Mouse (Mus musculus): ENCODE data around the gene Cacna1d. TPM values are rescaled to one million over a fixed set of nuclear protein-coding genes. Genes with fewer than 3 reads are reported as not detected.

Gene Cacna1d
- total RNA-seq, 1 experiment from 2014 or later, result 18.6 TPM

DNA sequence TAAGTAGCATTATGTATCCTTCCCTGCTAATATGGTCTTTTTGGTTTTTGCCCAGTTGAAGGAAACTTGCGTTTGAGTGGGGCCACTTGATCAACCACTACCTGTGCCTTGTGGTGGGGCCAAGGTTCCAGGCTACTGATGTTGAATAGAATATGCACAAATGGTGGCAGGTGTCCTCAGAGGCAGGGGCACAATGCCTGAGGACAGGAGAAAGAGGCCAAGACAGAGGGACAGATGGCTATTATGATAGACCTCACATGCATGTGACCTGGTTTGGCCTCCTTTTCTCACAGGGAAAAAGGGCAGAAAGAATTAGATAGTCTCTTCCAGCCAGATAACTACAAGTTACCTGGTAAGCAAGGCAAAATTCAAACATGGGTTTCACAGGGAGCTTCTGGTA is 286.7 kb downstream of the Cacna1d start:
- DNase-seq, result no peak

DNA sequence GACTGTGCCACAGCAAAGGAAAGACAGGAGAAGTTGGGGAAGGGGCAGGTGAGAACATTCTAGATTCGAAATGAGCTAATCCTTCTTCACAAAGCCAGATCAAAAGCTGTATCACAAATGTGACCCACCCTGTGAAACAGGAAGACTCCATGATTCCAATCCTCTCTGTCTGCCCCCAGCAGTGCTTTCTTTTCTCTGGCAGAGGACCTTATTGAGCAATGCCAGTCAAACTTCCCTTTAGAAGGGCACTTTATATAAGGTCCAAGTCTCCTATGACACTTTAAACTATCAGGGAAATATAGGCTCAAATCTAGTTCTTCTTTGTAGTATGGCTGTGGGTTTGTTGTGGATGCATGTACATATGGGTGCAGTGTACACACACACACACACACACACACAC is 290.9 kb downstream of the Cacna1d start:
- no peak for DNase-seq

DNA sequence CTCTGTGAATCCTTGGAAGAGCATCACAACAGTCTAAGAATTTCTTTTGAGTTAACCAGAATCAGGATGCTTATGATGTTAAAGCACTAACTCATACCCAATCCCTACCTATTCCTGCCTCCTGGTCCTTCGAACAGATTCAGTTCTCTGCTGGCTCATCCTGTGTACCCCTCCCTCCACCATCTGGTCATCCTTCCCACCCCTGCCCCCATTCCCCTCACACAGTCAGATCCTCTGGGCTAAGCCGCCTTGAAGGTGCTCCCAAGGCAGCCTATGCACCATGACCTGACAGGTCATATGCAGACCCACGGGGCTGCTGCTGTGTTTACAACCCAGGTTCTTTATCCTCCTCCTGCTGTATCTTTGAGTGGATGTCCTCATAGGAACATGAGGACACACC is 292.4 kb downstream of the Cacna1d start:
- no peak for DNase-seq

DNA sequence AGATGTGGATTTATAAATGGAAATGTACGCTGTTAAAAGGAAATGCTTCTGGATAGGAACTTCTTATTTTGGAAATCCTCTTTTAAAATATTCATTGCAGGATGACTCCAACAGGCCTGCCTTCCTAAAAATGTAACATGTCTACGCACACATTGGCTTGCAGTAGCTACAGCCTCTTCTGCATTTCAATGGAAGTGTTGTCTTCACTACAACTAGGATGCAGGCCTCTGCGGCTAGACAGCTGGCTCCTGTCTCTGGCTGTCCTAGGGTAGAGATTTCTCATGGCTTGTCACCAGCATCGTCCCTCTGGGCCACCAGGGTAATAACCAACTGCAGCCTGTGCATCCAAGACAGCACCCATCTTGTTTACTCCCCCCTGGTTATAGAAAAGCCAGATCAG is 293.1 kb downstream of the Cacna1d start:
- DNase-seq, result no peak

DNA sequence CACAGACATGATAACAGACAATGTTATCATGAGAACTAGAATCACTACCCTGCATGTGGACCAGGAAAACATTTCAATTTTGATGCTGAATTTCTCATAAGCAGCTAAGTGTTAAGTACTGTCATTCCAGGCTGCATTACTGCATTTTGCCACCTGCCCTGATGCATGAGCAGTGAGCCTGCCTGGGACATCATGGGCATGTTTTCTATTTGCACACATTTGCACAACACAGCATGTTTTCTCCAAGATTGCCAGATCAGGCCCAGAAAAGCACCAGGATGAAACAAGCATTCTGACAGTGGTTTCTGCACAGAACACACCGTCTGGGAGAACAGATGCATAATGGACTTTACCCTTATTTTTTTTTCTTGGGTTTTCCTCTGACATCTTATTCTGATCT is 294.3 kb downstream of the Cacna1d start:
- no peak for DNase-seq

DNA sequence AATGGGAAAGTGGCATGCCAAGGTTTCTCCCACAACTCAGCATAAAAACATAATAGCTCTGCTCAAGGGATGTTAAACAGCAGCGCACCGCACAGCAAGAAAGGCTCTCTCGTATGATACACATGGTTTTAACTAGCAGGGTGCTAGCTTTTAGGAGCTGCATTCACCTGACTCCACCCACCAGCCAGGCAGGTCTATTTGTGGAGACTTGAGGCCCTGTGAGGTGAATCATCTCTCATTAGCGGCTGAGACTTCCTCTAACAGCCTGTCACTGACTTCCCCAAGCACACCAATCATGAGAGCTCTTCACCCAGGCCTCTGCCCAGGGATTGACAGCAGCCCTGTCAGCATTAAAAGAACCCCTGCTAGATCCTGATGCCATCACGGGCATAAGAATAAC is 295.0 kb downstream of the Cacna1d start:
- peak; percentile 43 for DNase-seq

DNA sequence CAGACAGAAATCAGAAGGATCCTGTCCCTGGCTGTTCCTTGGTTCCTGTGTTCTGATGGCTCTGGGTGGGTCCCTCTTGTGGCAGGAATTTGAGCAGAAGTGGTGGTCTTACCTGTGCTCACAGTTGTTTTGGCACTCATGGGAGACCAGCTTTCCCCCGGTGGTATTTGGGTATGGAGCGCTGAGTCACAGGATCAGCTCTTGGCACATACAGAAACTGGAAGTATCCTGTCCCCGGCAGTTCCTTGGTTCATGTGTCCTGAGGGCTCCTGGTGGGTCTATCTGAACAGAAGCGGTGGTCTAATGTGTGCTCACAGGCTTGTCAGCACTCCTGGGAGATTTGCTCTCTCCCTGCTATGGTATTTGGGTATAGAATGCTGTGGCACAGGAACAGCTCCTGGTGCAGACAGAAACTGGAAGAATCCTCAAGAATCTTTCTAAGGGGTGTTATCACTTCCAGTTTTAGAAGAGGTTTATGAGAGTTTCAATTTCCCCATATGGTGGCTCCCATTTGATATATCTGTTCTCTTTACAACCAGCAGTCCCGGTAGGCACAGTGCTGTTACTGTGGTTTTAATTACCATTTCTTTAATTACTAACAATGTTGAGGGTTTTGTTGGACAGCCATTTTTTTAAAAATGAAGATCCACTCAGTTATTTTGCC is 300.8 kb downstream of the Cacna1d start:
- DNase-seq, result no peak

DNA sequence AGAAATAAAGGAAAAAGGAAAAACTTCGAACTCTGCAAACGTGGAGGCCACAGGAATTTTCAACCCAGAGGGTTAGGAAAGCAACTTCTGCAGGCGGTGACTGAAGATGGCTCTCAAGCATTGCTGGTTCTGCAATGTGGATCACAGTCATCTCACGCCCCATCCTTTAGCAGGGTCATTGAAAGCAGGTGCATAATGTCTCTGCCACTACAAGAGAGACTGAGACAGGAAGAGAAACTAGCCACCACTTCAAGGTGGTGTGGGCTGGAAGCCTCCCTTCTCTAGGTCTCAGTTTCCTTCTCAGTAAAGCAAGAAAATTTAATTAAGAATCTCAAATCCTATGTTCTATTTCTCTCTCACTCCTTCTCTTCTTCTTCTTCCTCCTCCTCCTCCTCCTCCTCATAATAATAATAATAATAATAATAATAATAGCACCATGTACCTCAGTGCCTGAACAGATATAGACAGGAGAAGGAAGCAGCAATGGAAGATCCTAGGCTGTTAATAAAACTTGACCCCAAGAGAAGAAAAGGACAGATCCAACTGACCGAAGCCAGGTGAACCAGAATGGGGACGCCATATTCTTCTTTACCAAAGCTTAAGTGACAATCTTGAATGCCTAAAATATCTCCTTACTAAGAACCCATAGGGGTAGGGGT is 305.5 kb downstream of the Cacna1d start:
- DNase-seq, result no peak

DNA sequence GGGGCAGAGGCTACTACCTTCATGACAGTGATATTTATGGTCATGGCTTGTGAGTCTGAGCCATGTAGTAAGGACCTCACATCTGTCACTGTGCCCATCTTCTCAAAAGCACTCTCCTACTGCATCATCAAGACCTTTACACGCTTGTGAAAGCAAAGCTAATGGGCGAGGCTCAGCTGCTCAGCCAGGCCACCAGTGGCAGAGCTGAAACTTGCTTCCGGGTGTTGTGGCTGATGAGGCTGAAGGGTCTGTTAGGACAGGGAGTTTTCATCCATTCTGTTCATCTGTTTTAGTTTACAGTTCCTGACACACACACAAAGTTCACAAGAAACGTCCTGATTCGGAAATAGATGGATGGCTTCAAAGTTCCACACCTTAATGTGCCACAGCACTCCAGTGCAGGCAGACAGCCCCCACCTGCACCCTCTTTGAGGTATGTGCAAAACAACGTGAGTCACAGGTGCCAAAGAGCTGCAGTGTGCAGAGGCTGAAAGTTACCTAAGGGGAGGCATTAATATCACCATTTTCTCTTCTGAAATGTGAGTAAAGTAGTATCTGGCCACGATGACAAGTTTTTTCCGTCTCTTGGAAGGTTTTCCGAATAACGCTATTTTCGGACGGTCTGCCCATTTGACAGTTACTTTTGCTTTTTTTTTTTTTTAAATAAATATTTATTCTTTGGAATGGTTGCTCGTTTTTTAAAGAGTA is 306.7 kb downstream of the Cacna1d start:
- DNase-seq, result no peak

DNA sequence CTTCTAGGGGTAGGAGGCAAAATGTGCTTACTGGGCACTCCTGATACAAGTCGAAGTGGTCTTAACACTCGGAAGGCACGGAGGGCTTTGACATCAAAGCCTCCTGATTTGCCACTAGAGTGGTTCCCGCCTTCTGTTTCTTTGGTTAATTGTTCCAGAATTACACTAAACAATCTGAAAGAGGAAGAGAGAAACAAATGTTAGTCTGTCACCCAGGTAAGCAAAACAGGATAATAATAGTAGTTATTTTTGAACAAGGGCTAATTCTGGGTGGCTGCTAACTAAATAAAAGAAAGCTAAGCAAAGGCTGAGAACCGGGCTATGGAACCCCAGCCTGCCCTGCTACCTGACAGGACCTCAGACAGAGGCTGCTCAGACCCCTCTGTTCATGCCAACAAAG is 307.2 kb downstream of the Cacna1d start:
- DNase-seq, result no peak

DNA sequence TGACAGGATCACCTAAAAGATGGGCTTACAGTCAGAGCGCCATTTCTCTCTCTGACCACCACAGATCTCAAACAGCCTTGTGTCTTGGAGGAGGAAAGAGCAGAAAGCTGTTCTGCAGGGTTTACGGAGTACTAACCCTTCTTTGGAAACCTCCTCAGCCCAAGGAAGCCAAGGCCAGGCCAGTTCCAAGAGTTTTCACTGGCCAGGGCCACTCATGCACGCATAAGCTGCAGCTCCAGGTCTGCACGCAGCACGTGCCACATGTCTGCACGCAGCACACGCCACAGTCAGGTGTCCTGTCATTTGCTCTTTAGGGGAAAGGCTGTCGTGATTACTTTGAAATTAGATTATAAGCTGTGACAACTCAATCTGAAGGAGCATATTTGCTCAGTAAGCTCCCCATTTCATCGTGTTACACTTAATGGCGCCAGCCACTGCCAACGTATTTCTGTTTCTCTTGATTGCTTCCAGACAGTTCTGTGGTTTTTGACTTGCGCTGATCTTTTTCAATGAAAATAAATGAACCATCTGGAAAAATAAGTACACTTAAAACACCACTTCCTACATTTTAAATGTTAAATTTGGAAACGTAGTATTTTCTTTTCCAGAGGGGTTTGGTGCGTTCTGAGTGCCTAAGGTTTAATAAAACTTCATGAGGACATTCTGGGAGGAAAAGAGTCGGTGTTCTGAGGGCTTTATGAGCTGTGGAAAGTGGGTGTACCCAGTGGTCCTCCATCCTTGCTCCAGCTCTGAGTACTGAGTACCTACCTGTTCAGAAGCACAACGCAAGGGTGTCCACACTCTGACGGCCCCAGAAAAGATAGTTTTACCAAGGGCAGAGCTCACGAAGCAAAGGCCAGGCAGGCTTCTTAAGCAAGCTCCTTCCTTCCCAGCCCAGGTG is 308.4 kb downstream of the Cacna1d start:
- DNase-seq, result no peak

DNA sequence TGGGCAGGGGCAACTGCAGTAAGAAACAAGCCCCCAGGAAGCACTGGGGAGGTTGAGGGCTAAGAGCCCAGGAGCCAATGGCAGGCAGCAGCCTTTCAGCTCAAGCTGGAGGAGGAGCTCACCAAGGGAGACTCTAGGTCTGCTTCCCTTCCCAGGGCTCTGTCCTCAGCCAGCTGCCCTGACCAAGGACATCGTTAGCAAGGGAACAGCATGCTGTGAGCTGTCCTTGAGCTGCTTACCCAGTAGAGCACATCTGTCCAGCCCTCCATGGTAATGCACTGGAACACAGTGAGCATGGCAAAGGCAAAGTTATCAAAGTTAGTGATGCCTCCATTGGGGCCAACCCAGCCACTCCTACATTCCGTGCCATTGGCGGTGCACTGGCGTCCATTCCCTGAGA is 312.9 kb downstream of the Cacna1d start:
- DNase-seq, result peak; percentile 68

DNA sequence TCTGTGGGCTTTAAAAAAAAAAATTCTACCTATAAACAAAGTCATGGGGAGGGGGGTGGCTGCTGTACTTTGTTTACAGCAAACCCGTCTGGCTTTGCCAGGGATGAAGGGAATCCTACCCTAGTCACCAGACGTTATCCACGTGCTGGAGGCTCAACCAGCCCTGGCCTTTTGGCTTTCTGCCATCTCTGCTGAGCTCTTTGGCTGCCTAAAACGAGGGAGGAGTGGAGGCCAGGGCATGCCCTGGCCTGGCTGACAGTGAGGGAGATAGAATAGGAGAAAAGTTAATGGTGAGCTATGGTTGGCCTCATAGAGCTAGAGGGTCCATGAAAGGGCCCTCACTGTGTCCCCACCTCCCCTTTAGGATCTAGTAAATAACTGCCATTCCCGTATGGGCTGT is 313.4 kb downstream of the Cacna1d start:
- peak; percentile 81 for DNase-seq

DNA sequence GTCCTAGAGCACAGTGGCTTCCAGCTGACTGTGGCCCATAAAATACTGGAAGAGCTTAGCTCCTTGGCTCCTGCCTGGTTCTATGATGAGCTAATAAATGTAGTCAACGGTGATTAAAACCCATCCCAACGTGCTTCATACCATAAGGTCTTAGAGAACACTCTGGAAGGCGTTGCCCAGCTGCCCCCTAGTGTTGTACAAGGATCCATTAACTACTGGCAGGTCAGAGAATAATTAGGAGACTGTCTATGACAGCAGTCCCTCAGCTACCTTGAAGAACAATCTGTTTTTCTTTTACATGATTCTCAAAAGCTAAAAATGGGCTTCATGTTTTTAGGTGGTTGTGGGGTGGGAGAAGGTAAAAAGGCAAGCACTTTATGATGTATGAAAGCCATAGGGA is 315.9 kb downstream of the Cacna1d start:
- DNase-seq, result no peak

DNA sequence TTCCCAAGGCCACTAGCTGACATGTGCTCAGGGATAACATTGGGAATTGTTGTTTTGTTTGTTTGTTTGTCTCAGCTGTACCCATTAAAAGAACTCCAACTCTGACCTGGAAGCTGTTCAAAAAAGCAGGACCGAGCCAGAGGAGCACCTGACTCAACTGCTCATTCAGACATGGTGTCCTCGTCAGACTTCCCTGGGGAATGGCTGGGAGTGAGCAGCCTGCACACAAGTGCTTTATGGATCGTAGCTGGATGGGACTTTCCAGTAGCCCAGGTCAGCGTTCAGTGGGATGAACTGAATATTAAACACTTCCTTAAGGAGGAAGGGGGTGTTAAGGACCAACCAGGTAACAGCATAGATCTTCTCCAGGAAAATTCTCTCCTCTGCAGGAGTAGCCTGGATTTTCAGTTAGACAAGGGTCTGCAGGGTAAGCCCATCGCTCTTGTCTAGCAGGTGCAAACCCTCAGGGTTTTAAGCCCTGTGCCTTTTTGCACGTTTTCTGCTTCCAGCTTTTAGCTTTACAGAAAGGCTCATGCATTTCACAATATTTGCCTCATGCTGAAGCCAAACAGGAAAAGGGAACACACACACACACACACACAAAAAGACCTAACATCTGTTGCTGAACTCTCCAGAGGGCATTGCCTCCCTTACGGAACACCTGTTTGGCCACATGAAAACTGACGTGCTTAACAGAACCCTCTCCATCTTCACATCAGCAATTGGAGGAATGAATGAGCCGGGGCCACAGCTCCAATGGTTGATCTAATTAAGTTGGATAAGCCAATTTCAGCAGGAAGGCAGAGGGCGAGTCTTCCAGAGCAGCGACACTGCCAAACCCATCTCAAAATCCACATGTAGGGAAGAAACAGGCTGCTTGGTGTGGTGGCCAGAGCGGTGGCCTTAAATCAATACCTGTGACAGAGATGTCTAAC is 318.2 kb downstream of the Cacna1d start:
- DNase-seq, result no peak

DNA sequence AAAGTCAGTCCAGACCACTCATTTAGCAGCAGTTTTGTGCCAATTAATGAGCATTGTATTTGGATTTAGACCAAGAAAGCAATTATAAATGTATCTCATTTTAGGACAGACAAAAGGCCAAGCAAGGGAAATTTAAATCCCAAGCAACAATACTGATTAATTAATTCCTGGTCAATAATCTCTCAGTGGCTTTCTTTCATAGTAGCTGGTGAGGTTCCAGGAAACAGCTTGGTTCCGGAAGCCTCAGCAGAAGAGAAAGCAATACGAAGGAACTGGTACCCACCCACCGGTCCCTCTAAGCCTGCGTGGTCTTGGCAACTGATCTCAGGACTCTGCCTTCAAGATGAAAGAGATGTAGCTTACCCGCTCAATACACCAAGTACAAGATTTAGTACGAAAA is 319.7 kb downstream of the Cacna1d start:
- DNase-seq, result no peak

DNA sequence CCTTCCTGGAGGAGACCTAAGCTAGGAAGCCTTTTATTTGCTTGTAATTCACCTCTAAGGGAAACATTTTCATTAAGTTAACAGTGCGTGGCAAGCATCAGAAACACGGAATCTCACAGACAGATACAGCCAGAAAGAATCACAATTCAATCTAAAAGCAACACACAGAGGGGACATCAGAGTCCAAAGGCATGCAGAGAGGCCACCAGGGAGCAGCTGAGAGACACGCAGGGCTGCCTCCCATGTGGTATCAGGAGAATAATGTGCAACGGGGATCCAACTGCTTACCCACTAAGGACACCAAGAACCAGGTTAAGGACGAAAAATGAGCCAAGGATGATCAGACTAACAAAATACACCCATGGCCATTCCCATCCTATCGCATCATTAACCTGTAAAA is 320.2 kb downstream of the Cacna1d start:
- no peak for DNase-seq

DNA sequence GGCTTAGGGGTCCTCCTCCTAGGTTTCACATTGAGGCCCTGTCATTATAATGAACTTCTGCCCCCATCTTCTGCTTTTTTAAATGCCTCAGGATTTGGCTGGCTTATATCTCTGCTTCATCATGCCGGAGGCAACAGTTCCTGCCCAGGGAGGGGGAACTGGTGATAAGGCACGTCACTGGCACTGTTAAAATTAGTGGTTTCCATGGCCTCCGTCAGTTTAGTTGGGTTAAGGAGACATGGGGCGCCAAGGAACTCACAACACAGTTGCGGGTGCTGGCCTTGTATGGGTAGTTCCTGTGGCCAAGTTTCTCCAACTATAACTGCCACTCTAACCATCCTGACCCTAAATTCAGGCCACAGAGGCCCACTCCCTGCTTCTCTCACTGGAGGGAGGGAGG is 321.8 kb downstream of the Cacna1d start:
- DNase-seq, result no peak

DNA sequence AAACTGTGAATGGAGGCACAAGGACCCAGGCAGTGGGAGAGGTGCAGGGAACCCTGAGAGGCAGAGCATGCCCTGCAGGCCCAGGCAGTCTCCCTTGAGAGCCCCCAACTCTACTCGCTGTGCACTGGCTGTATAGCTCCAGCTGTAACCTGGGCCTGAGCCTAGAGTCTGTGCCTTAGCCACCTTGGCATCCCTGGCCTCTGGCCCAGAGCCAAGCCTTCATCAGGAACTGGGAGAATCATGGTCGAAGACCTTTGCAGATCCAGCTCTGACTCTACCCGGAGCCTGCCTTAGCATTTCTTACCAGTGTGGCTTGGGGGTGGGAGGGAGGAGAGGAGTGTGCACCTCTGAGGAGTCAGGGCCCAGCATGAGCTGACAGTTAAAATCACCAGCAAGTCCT is 322.4 kb downstream of the Cacna1d start:
- peak; percentile 25 for DNase-seq

DNA sequence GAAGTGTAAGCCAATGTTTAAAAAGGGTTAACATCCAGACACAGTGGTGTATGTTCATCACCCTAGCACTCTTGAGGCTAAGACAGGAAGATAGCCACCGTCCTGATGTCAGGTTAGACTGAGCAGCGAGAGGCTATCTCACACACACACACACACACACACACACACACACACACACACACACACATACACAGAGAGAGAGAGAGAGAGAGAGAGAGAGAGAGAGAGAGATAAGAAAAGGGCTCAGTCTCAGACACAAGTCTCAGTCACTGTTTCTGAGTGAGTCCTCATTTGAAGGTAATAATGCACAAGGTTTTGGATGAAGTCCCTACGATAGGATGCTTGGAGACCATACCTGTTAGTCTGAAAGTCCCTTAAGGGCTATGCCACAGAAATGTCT is 322.9 kb downstream of the Cacna1d start:
- no peak for DNase-seq

DNA sequence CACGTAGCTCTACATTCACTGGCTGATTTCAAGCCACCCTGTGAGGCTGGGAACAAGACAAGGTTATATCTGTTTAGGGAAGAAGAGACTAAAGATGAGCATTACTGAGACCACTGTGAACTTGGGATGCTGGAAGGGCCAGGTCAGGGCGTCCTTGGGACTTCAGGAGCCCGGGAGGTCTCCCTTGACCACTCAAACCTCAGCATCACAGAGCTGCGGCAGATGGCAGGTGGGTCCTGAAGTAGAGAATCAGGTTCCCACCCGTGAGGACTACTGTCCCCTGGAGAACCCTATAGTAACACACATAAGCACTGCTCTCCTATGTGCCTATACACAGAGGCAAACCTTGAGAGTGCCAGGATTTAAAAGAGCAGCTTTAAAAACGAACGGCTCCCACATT is 323.6 kb downstream of the Cacna1d start:
- DNase-seq, result no peak

DNA sequence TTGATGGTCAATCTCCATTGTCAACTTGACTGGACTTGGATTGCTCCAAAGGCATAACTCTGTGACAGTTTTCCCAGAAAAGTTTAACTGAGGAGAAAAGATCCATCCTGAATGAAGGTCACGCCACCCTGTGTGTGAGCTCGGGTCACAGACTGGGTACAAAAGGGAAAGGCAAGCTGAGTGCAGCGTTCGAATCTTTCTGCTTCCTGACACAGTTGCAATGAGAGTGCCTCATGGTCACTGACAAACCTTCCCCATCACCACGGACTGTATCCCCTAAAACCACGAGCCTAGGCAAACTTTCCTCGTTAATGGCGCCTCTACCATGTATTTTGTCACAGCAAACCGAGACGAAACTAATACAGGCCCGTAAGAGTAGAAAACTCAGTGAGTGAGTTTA is 325.2 kb downstream of the Cacna1d start:
- no peak for DNase-seq

Measured in adrenal gland, postnatal 14 days (tissue).